Mouse (Mus musculus) R1 (cell line): ENCODE results near the gene Plekhg1.

Experiments
- DNase-seq: peaks from one replicate; pipeline ENCODE4 v3.0.0-alpha.2; 2018; ENCODE audit warnings: low read depth, low spot score

Gene Plekhg1

DNA sequence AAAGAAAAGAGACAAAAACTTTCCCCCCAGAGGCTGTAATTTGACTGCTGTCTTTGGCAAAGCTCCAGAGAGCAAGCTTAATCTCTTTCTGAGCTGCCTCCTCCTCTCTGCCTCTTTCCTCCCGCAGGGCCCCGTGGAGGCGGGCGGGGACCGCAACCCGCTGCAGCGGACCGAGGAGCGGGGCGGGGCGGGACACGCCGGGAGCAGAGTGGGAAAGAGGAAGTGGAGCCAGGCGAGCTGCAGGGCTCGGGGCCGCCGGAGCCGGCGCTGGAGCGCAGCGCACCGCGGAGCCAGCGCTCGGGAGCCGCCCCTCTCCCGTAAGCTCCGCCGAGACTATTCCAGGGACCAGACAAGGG is at the start of gene Plekhg1:
Gene Plekhg1 (plus strand): TSS at position 217 of the 356 bp plus-strand sequence.
- DNase-seq = peak; percentile 66

DNA sequence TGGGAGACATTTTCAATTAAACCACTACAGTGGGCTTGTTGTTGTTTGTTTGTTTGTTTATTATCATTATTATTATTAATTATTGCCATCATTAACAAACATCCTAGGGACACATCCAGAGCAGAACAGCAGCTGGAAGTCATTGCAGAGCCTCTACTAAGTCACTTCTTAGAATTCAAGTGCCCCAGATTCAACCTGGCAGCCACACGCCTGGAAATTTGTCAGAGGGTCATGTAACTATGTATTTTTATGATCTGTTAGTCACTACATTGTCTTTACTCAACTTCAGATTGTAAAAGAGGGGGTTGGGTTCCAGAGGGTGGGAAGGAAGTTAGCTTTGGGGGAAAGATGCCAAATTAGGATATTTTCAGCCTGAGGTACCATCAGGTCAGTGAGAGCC is 47.4 kb upstream of the Plekhg1 start:
- no peak for DNase-seq

DNA sequence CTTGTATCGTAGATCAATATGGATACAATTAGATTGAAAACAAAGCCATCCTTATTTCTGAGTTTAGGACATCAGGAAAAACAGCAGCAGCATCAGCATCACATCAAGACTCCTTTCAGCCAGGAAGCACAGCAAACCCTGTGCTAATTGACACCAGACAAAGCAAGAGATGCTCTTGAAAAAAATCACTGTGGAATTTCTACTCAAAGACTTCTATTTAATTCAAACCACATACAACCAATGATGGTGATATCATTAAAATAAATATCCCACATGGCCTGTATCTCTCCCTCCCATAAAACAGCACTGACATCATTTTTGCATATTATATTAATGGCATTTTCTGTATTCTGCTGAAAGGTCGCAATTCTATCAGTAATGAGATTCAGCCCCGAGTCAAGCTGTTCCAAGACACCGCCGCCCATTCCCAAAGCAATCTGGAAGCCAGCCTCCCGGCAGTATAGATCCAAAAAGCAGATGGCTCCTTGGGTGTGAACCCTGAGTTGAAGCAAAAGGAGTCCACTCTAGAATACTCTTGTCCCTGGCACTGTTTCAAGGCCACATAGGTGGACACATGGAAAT is 46.4 kb upstream of the Plekhg1 start:
- DNase-seq = no peak

DNA sequence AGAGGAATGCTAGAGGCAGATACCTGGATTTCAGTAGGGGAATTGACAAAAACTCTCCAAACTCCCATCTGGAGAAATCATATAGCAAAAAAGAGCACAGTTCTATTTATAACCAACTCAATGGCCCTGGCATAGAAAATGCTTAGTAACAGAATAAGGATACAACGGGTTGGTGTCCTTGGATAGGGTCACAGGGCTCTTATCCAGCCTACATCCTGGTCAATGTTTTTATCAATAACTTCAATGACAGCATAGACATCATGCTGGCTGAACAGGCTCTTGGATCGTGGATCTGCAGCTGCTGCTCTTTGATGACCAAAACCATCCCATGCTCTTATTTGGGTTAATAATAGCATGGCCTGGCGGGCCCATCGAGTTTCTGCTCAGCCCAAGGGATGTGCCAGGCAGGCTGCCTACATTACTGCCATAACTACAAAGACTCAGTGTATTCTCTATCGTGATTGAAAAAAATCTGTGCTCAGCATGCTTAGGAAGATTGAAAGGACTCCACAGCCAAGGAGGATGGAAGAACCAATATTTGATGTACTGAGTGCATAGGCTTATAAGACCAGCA is 44.7 kb upstream of the Plekhg1 start:
- no peak for DNase-seq

DNA sequence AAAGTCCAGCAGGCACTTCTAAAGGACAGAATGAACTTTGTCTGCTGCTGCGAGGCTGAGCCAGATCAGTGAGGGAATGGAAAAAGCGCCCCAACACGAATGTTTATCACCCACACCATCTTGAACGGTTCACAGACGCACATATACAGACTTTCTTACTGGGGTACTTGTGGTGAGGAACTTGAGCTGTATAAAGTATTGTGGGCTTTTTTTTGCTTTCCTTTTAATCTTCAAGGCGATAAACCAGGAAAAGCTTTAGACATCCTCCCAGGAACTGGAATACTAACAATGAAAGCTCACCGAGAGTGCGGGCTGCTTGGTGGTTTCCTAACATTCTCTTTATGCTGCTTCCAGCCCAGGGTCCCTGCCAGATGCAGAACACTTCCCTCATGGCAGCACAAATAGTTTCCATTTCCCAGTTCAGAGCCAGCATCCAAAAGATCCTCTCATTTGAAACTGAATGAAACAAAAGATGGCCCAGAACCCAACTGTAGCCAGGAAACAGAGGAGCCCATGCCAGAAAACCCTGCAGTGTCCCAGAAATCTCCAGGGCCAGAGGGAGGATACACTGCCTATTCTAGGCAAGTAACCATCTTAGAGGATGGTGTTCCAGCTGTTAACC is 43.3 kb upstream of the Plekhg1 start:
- no peak for DNase-seq

DNA sequence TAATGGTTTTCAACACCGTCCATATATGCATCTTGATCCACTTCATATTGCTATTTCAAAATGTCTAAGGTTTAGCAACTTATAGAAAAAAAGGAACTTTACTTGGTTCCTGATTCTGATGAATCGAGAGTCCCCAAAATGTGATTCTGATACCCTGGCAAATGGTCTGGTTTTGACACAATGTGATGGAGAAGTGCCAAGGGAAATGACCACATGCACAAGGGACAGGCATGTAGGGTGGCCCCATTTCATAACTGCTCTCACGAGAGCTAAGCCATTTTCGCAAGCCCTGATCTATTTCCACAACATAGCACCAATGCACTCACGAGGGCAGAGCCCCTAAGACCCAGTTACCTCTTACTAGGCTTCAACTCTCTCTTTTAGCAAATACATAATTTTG is 42.7 kb upstream of the Plekhg1 start:
- no peak for DNase-seq

DNA sequence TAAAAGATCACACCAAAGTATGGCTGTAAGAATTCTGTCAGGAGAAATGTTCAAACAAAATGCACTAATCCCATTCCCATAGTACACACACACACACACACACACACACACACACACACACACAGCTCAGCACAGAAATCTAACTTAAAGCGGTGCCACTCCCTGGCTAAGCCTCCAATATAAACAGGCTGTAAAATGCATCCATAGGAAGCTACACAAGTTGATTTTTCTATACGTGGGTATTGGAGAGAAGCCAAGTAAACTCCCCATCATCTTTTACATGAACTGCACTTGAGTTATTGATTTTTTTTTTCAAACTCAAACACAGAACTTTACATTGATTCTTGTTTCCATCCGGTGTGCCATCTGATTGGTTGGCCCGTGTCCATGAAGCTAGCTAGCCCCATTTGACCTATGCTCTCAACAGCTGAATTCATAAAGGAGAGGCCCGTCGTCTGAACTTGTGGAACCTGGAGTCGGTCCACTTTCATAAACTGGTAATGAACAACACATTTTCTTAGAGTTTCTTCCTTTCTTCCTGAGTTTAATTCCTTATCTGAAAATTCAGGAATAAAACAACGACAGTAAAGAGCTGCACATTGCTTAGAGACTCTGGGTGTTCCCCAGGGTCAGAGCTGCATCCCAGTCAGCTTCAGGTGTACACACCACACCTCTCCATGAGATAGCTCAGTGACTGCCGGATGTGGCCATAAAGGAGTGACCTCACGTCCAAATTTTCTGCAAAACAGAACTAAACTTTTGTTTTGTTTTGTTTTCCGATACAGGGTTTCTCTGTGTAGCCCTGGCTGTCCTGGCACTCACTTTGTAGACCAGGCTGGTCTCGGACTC is 39.7 kb upstream of the Plekhg1 start:
- no peak for DNase-seq

DNA sequence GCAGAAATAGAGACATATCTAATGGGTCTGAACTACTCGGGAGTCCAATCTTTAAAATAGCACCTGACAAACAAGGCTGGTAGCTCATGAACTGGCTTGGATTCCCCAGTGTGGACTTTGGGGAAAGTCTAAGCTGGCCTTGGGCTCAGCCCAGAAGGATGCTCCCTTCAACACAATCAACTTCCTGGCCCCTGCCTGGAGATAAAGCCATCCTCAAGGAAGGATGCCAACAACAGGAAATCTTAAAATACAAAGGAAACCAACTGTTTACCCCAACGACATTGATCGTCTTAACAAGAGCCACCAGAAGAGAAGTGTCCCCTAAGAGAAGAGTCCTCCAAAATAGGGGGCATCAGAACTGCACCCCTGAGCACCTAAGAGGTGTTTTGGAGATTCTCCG is 38.3 kb upstream of the Plekhg1 start:
- no peak for DNase-seq

DNA sequence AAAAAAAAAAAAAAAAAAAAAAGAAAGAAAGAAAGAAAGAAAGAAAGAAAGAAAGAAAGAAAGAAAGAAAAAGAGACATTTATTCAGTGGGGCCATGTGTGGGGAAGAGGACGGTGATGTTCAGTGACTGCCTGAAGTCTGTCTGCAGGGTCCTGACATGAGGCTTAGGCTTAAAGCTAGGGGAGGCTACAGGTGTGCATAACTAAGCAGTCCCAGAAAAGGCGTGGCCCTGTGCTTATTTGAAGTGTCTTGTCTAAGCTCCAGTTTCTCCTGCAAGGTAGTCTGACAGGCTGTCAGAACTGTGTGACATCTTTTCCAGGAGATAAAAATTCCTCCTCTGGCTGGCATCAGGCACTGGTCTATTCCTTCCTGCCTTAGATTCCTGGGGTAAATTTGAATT is 37.6 kb upstream of the Plekhg1 start:
- no peak for DNase-seq

DNA sequence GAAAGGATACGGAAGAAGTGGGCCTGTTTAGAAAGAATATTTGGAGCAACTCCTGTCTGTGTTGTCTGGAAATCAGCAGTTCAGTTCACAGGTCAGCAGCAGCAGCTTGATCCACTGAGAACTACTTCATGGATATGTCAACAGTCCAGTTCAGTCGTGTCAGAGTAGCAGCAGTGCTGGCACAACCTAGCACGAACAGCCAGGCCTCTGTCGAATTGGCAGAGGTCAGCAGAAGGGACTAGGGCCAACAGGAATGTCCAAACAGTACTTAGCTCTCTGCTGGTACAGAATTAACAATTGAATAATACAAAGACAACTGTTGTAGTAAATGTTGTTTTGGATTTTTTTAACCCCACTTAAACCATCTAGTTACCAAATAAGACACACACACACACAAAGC is 33.9 kb upstream of the Plekhg1 start:
- no peak for DNase-seq

DNA sequence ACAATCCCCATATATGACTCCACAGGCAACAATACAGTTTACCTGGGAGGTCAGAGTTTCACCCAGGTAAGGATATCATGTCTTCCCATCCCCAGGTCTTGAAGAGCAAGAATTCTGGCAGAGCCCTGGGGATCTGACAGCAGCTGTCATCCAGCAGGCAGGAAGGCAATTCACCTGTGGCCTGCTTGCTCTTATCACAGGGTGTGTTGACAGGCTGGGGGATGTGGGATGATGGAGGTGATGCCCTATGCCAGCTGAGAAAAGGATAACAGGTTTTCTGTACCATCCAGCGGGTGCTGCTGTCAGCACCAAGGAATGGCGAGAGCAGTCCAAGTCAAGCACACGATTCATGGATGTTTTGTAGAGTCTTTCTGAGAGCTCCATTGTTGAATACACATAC is 30.1 kb upstream of the Plekhg1 start:
- no peak for DNase-seq

DNA sequence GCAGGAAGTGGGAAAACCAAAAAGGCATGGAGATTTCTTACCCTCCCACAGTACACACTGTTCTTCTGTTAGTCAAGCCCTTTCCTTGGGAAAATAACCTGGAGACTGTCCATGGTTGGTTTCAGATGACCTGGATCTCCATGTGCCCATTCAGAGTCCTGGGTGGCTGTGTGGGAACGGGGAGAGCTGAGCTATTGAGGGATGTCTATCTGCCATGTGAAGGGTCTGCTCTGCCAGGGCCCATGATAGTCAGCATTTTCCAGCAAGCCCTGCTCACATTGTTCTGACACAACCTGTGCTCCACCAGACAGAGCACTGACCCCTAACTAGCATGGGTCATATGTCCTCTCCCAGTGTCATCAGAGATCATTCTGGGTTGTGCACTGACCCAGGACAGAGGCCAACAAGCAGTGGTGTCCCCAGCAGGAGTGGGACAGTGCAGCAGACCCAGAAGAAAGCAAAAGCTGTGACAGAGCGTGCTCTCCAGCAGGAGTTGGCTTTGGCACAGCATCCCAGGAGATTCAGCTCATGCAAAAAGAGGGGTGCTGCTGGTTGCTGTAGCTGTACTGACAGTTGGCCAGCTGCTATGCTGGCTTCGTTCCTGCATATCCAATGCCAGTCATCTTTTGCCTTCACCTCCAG is 24.7 kb upstream of the Plekhg1 start:
- DNase-seq = no peak

DNA sequence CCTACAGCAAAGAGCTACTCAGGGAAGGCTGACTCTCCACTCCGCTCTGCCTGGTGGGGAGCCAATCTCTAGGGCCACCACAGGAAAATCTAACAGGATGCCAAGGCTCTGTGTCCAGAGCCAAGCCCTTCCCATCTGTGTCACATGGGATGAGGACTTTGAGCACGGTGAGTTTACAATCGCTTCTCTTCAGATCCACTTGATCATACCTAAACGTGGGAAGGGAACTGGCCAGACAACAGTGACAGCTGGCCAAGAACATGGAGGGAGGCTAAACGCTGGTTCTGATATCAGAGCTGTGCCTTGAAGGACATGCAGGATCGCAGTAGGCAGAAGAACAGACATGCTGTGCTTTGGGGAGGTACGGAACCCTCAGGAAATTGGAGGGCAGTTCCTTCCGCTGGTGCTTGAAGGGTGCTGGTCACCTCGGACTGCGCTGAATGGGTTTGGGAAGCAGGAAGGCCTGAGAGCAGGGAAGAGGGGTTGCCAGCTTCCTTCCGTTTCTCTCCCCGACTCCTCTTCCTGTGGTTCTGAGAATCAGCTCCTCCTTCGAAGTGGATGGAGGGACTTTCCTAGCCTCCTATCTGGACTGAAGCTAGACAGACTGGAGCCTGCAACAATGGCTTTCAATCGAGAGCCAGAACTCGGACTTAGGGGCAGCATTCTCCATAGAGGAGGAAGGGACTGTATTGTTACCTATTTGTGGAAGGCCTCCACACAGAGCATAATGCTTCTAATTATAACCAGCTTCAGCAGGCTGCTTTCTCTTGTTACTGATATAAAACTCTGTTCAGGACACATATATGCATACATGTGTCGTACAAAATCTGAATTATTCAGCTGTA is 21.9 kb upstream of the Plekhg1 start:
- DNase-seq = no peak

DNA sequence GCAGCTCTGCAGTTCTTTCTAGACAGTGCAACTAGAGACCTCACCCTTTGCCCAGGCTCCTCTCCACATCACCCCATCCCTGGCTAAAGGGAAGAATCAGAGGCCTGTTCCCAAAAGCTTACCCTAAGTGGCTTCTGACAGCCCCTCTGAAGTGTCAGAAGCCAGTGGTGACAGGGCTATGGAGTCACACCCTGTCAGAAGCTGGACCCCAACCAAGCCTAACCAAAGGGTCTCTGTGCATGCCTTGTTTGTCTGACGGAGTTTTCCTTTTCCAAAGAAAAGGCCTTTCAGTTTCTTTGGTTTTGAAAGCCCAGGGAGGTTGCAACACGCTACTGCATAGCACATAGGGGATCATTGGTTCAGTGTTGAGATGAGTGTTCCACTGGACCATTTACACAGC is 19.9 kb upstream of the Plekhg1 start:
- DNase-seq = no peak

DNA sequence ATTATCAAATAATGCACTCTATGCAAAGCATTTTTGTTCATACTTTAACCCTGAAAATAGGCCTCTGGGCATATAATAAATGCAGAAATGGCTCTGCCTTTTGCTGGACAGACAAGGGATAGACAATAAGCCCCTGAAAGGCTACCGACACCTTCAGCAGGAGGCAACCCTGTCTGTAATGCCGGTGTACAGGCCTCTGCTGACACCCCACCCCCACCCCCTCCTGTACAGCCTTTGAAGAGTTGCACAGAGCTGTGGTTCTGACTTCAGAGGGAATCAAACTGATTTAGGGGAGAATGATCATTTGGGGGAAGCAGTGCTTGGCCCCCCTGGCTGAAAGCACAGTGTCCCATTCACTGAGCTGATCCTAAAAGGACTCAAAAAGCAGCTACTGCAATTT is 17.8 kb upstream of the Plekhg1 start:
- no peak for DNase-seq

DNA sequence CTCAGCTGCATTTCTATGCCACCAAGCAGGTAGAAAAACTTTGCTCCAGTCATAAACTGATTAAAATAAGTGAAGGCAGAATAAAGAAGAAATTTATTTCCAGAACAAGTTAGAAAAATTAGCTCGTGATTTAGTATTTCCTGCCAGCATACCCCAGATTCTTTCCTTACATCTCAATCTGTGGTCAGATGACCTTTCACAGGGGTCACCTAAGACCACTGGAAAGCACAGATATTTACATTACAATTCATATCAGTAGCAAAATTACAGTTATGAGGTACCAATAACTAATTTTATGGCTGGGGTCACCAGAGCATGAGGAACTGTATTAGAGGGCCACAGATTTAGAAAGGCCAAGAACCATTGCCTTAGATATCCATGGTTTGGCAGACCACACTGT is 15.5 kb upstream of the Plekhg1 start:
- DNase-seq = no peak

DNA sequence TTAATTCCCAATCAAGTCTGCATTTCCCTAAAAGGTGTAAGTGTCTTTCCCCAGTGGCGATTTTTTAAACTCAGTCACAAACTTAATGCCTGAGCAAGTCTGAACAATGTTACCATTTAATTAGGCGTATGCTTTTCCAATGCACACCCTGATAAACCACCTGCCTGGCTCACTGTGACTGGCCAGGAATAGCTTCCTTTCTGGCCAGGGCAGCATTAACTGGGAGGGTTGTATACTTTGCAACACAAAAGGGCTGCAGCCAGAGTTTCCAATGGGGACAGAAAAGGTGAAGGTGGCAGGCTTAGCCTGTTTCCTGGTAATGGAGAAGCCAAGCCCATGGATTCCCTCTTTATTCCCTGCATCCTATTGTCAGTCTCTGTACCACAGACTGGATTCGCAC is 10.5 kb upstream of the Plekhg1 start:
- DNase-seq = peak; percentile 43

DNA sequence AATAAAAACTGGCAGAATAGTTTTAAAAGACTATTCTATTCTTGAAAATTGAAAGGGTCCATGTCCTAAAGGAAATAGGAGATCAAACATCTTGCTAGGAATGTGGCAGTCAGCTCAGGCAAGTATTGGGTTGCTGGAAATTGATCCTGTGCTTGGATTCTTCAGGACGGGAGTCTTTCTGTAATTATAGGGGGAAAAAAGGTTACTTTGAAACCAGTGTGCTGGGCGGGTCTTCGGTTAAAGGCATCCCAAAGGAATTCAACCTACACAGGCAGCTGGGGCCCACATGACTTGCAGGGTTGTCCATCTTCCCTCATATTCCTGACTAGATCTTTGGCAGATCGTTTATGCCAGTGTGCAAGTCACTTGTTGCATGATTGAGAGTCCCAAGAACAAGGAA is 9.8 kb upstream of the Plekhg1 start:
- no peak for DNase-seq

DNA sequence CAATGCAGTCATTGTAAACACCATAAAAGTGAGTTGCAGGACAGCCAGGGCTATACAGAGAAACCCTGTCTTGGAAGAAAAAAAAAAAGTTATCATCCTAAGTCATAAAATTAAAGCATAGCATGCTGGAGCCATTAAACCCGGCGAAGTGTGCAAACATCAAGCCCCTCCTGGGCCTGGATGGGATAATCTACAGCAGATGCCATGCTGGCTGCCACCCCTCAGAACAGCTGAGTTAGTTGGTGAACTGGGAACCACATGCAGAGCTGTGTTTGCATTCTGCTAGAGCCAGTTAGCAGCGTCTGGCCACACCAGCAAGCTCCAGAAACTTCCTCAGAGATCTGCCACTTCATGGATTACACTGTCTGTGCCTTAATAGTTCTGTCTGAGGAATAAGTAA is 3.1 kb upstream of the Plekhg1 start:
- DNase-seq = no peak

DNA sequence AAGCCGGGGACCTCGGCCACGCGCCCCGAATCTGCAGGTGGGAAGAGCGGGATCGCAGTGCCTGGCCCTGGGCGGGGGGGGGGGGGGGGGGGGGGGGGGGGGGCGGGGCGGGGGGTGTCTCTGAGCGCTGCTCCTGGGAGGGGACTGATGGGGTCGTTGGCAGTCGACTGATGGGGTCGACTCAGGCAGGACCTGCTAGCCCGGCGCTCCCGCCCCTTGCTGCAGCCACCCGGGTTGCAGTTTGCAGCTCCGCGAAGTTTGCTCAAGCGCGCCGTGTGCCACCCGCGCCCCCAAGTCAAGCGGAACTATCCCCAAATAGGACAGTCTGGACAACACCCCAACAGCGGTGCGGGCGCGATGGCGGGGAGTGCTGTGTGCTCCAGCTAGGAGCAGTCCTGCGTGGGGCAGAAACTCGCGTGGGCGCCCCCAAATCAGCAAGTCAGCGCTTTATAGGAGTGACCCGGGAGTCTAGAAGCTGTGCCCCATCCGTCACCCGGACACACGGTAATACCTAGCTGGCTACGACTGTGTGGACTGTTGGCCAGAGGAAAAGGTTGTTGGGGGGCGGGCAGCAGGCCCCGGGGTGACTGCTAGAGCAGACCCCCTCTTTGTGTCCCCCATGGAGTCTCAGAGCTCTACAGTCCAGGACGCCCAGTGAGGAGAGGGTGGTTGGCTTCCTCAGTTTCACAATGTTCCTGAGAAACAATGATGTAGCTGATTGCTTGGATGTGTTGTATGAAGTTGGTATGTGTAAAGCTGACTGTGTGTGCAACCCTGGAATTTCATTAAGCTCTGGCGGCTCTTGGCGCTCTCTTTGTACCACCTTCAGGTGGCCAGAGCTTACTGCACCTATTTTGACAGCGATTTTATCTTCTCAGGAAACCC is 582 bp downstream of the Plekhg1 start:
- DNase-seq = peak; percentile 84
